In the genomic region with DNA sequence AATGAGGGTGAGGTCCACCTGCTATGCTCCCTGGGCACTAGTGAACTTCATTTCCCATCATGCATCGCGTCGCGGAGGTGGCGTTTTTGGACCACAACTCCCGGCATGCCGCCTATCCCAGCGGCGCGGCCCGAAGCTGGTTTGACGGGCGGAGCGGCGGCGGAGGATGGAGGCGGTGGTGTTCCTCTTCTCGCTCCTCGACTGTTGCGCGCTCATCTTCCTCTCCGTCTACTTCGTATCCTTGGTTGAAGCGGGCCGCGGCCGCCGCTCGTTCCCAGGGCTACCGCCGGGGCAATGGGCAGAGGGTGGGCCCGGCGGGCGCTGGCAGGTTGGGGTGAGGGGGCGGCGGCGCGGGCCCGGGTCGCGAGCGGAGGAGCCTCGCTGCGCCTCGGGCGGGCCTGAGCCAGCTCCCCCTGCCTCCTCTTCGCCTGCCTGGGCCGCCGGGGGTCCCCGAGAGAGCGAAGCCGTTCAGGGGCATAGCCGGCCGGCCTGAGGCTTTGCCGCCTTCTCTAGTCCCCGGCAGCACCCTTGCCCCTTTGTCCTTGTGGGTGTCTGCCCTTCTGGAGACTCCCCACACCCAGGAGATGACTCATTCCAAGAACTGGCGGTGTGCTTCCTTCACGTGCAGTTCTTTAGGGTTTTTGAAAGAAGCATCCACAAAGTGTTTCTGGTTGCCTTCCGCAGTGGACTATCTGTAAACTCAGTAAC, we compare ENCODE assay signal across 7 mouse cellular contexts. TPM values are rescaled to one million over a fixed set of nuclear protein-coding genes. Genes with fewer than 3 reads are reported as not detected.
DNase-seq lines count a peak whose midpoint lies in the region; ATAC-seq and TF ChIP-seq lines count a peak whose summit lies in the region.

No protein-coding gene starts in this region.

- H3K27me3 ChIP-seq in intestine, postnatal 0 days (replicated peaks; ENCODE audit: control insufficient read depth, insufficient read depth, low read length) = no peaks in the 10 kb centered on the region
- H3K27me3 ChIP-seq in midbrain, embryonic 12.5 days = no peaks in the 10 kb centered on the region
- no peaks in the 10 kb centered on the region for H3K27me3 ChIP-seq in small intestine, adult 2 months (ENCODE audit: control insufficient read depth, insufficient read depth, low read length)

- H3K36me3 ChIP-seq in intestine, postnatal 0 days (ENCODE audit: control insufficient read depth, insufficient read depth) = 0 out of 2 replicates have a peak, but pooled peaks cover 4% of the 10 kb centered on the region
- H3K36me3 ChIP-seq in midbrain, embryonic 12.5 days = peaks cover 19% of the 10 kb centered on the region
- H3K36me3 ChIP-seq in small intestine, adult 2 months (ENCODE audit: control insufficient read depth, insufficient read depth, low read length) = peaks cover 14% of the 10 kb centered on the region

- peak overlapping the region; percentile 79 for H3K9ac ChIP-seq in intestine, postnatal 0 days (ENCODE audit: low read depth, low read length)
- H3K9ac ChIP-seq in midbrain, embryonic 12.5 days (replicated peaks) = peak overlapping the region; percentile 96

- H3K4me1 ChIP-seq in intestine, postnatal 0 days (replicated peaks; ENCODE audit: control insufficient read depth, insufficient read depth, low read length) = no peaks in the 10 kb centered on the region; the same call in 1 of the 2 replicates
- H3K4me1 ChIP-seq in midbrain, embryonic 12.5 days = peaks cover 20% of the 10 kb centered on the region
- no peaks in the 10 kb centered on the region; the same call in 1 of the 2 replicates for H3K4me1 ChIP-seq in small intestine, adult 2 months (ENCODE audit: control insufficient read depth, insufficient read depth, insufficient read length, low read length)

- no peaks in the 10 kb centered on the region for H3K9me3 ChIP-seq in intestine, postnatal 0 days (ENCODE audit: control insufficient read depth)
- H3K9me3 ChIP-seq in midbrain, embryonic 12.5 days = no peaks in the 10 kb centered on the region

- TF ChIP-seq CTCF in intestine, postnatal 0 days (IDR thresholded peaks at IDR 0.05; ENCODE audit: low read depth) = no peak
- no peak for TF ChIP-seq CTCF in small intestine, adult 2 months (IDR thresholded peaks at IDR 0.05; ENCODE audit: extremely low read depth, insufficient read length, insufficient replicate concordance, low read depth, low read length)

- H3K27ac ChIP-seq in intestine, postnatal 0 days (ENCODE audit: low read depth, low read length) = peak overlapping the region; percentile 81
- peak overlapping the region; percentile 91 for H3K27ac ChIP-seq in midbrain, embryonic 12.5 days (replicated peaks)
- peak overlapping the region; percentile 84 for H3K27ac ChIP-seq in small intestine, adult 2 months (ENCODE audit: insufficient read depth, low read depth, low read length)

- H3K4me2 ChIP-seq in intestine, postnatal 0 days (replicated peaks; ENCODE audit: low read depth) = peak overlapping the region; percentile 83
- peak overlapping the region; percentile 74 for H3K4me2 ChIP-seq in midbrain, embryonic 12.5 days (replicated peaks)

- intact Hi-C loops in left cerebral cortex, postnatal 4 days (cut with DNase I) = no loop called here

- WGBS in intestine, postnatal 0 days = under 1% methylated on average over 55 of the region's 59 CpGs
- under 1% methylated on average over 59 of the region's 59 CpGs for WGBS in midbrain, embryonic 12.5 days
- under 1% methylated on average over 59 of the region's 59 CpGs for WGBS in small intestine, adult 2 months

- peak; percentile 93 for DNase-seq in adrenal gland, adult 2 months
- peak; percentile 83 for DNase-seq in embryo, embryonic 11.5 days (ENCODE audit: low read depth, low spot score)
- DNase-seq in gastrocnemius, postnatal 4 days (ENCODE audit: low spot score in 2 of 2) = peak; percentile 75 to 92
- DNase-seq in left cerebral cortex, postnatal 4 days = peak; percentile 94

- ATAC-seq in intestine, postnatal 0 days = peak; percentile 70
- peak; percentile 91 for ATAC-seq in midbrain, embryonic 12.5 days (ENCODE audit: low FRiP score, low read depth)

- TF ChIP-seq POLR2A in small intestine, adult 2 months (IDR thresholded peaks at IDR 0.05; ENCODE audit: low read depth, low read length) = peak; percentile 85

- peak overlapping the region; percentile 80 for H3K4me3 ChIP-seq in intestine, postnatal 0 days (ENCODE audit: low read depth, low read length)
- H3K4me3 ChIP-seq in midbrain, embryonic 12.5 days = peak overlapping the region; percentile 92
- H3K4me3 ChIP-seq in small intestine, adult 2 months (ENCODE audit: low read depth, low read length) = peak overlapping the region; percentile 91

RNA-seq across cellular contexts. Expression of a gene that starts 6.5 kb away (rescaled TPM):
- total RNA-seq in adrenal gland, adult 2 months (2021) = 10 to 100 TPM; 69.0 to 71.5 TPM
- polyA plus RNA-seq in adrenal gland, adult 2 months (2012; rRNA removed) = 6.0 and 9.2 TPM in 2 replicates
- total RNA-seq in gastrocnemius, postnatal 4 days (2021) = 10 to 100 TPM; 29.6 to 31.2 TPM
- 107 and 120 TPM in 2 replicates for polyA plus RNA-seq in intestine, postnatal 0 days (2015; fragmentation: Nextera tagmentation; extraction: Ambion mirVana)
- 10 to 100 TPM; 22.7 to 23.1 TPM for total RNA-seq in left cerebral cortex, postnatal 4 days (2021)
- polyA plus RNA-seq in midbrain, embryonic 12.5 days (2016; fragmentation: Nextera tagmentation; extraction: Ambion mirVana) = 78.7 and 85.2 TPM in 2 replicates
- 9.2 and 19.6 TPM in 2 replicates for polyA plus RNA-seq in small intestine, adult 2 months (2012; rRNA removed)

RNA-seq across cellular contexts. Expression of a gene that starts 7.0 kb away (rescaled TPM):
- 10 to 100 TPM; 15.3 to 16.6 TPM for total RNA-seq in adrenal gland, adult 2 months (2021)
- 6.3 and 7.0 TPM in 2 replicates for polyA plus RNA-seq in adrenal gland, adult 2 months (2012; rRNA removed)
- 10 to 100 TPM; 14.9 to 16.8 TPM for total RNA-seq in gastrocnemius, postnatal 4 days (2021)
- 7.3 and 8.5 TPM in 2 replicates for polyA plus RNA-seq in intestine, postnatal 0 days (2015; fragmentation: Nextera tagmentation; extraction: Ambion mirVana)
- 10 to 100 TPM; 41.0 to 41.1 TPM for total RNA-seq in left cerebral cortex, postnatal 4 days (2021)
- polyA plus RNA-seq in midbrain, embryonic 12.5 days (2016; fragmentation: Nextera tagmentation; extraction: Ambion mirVana) = 43.3 and 46.9 TPM in 2 replicates
- 2.4 and 3.4 TPM in 2 replicates for polyA plus RNA-seq in small intestine, adult 2 months (2012; rRNA removed)

Comparison
In these comparisons a context has a peak if more than half of its experiments do, and no peak if none do; other contexts are left out.
1. Peak in every context shown above with its lines: DNase-seq, ATAC-seq, H3K4me3 ChIP-seq and H3K27ac ChIP-seq.